Mouse (Mus musculus): ENCODE results near the gene Clec4n.
"Not testable (repeated sequence)": the region's sequence is repeated elsewhere in the genome, so short reads cannot be mapped to it uniquely, and the experiment has no call there.

The Clec4n gene

DNA sequence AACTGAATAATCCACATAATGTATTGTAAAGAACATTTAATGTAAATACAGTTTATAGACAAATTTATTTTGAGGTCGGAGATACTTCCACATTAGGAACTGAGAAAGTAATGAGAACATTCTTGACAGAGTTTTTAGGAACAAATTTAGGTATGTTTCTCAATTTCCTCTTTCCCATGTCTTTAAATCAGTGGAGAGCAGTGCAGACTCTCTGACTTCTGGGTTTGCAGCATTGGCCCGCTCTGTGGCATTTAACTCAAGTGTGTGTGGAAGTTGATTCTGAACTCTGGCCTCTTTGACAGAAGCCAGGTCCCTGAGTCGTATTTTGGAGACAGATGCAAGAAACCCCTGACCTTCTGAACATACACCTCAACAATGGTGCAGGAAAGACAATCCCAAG is at the start of gene Clec4n:
Gene Clec4n, plus strand, starts transcription at position 200 of the 400 bp plus-strand sequence.
- DNase-seq (ENCODE audit: low spot score in 2 of 2): no peak

- not testable (repeated sequence) for DNase-seq (ENCODE audit: low spot score in 2 of 2)
These were observed 44.8 kb upstream of the Clec4n start for GRCm38 (mm10) chr6:123184862-123185261.

DNA sequence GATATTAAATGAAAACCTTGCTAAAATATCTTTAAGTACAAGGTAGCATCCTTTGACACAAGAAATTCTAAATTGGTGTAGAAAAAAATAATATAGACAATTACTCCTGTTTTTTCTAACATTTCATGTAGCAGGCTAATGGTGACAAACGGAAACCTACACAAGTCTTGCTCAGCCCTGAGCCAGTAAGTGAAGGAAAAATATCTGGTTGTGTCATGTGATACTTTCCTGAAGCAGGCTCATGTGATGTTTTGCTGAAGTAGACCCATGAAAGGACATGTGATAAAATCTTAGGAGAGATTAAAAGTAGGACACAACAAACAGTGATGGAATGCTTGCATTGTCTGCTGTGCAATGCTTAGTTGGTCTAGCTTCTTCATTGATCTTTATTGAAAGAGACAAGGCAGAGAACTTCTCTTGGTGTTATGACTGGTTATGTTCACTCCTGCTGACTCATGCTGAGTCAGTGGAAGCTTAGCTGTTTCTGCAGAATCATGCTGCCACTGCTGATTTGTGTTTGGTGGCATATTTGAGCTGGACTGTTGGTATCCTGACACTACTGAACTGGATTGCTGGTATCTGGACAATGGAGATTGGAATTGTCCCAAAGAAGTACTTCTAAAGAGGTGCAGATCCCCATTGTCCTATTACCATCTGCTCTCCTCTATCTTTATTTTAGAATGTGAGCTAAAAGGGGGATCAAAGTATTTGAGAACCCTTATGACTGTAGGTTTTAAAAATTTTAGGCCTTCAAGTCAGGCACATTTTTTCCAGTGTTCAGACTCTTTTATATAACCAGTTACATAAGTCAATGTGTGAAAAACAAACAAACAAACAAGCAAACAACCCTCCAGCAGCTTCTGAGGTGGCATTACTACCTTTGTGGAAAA is 22.2 kb upstream of the Clec4n start:
- no peak for DNase-seq (ENCODE audit: low spot score in 2 of 2)

DNA sequence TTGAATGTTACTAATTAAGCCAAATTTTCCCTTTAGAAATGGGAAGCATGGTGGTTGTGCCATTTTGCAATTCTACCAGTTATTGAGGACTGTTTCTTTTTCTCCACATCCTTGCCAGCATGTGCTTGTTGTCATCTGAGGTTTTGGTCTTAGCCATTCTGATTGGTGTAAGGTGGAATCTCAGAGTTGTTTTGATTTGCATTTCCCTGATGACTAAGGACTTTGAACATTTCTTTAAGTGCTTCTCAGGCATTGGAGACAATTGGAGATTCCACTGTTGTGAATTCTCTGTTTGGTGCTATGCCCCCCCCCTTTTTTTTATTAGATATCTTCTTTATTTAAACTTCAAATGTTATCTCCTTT is 21.6 kb upstream of the Clec4n start:
- DNase-seq (ENCODE audit: low spot score in 2 of 2): not testable (repeated sequence)

DNA sequence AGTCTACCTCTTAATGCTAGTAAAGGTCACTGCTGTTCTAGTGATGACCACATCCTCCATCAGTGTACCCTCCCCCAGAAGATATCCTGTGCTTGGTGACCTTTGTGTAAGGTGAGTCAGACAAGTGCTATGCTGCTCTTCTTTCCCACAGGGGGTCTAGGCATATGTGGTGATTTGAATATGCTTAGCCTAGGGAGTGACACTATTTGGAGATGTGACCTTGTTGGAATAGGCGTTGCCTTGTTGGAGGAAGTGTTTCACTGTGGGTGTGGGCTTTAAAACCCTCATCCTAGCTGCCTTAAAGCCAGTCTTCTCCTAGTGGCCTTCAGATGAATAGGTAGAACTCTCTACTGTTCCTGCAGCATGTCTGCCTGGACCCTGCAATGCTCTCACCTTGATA is 17.9 kb upstream of the Clec4n start:
- DNase-seq (ENCODE audit: low spot score in 2 of 2): no peak

DNA sequence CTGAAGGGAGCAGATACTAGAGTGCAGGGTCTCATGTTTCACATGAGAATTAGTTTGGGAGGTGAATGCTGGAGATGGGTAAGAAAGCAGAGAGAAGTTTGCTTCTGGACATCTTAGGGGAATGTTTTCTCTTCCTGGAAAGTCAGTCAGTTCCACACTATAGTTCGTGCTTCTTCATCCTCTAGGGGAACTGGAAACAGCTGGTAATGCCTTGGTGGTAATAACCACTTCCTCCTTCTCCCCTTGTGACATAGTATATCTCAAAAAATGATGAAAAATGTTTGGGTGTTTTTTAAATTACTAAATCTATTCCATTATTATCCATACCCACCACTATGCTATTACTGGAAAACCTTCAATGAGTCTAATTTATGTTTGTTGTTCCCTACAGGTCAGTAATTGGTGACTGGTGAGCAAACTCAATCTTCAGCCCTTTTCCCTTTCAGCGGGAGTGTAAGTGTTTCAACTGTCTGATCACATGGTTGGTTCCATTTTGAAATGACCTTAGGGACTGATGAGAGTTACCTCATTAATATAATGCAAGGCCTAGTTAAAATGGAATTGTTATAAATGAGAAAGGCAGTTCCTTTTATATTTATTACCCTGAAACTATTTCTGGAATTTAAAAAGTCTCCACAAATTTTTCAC is 2.0 kb upstream of the Clec4n start:
- DNase-seq (ENCODE audit: low spot score in 2 of 2): no peak

GRCm38 (mm10) chr6:123231149-123231548 is 1.5 kb downstream of the Clec4n start:
- DNase-seq (ENCODE audit: low spot score in 2 of 2): no peak

- DNase-seq (ENCODE audit: low spot score in 2 of 2): no peak
These were observed 7.9 kb downstream of the Clec4n start for GRCm38 (mm10) chr6:123237582-123237981.

DNA sequence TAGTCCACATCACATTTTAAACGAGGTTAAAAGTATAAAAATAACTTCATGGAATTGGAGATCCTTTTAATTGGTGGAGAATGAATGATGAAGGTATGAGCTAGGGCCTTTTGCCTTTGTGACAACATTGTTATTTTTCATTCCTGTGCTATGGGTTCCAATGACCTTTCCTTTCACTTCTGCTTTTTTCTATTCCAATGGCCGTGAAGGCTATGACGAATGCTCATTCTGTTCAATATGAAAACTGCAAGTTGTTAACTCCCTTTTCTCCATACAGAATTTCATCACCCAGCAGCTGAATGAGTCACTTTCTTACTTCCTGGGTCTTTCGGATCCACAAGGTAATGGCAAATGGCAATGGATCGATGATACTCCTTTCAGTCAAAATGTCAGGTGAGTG is 14.6 kb downstream of the Clec4n start:
- no peak for DNase-seq (ENCODE audit: low spot score in 2 of 2)

DNA sequence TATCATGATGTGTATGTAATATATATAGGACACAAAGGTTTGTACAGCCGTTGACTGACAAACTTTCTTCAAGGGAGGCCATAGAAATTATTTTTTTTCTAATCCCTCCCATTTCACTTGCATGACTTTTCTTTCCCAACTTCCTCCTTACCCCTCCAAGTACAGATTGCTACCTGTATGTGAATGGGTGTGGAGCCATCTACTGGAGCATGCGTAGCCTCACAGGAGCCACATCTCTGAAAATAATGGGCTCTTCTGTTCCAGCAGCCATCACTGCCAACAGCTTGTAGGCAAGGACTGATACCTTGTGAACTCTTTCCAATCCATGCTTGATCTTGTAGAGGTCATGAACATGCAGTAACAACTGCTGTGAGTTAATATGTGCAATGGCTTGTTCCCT is 19.2 kb downstream of the Clec4n start:
- not testable (repeated sequence) for DNase-seq (ENCODE audit: low spot score in 2 of 2)

GRCm38 (mm10) chr6:123252735-123253134 is 23.1 kb downstream of the Clec4n start:
- DNase-seq (ENCODE audit: low spot score in 2 of 2): no peak

DNA sequence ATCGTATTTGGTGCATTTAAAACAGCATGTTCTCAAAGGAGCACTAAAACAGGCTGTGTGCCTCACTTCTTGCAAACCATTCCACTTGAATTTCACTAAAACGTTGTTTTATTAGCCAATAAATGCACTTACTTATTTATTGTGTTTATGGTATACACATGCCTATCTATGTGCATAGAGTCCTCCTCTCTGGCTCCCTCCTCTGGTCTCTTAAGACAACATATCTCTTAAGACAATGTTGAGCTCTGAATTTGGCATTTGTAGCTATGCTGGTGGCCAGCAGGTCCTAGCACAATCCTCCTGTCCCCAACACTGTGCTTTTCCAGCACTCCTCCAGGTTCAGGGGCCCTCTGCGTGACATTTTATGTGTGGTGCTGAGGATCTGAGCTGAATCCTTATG is 29.3 kb downstream of the Clec4n start:
- no peak for DNase-seq (ENCODE audit: low spot score in 2 of 2)

GRCm38 (mm10) chr6:123259889-123260603 is 30.4 kb downstream of the Clec4n start:
- DNase-seq (ENCODE audit: low spot score in 2 of 2): no peak

DNA sequence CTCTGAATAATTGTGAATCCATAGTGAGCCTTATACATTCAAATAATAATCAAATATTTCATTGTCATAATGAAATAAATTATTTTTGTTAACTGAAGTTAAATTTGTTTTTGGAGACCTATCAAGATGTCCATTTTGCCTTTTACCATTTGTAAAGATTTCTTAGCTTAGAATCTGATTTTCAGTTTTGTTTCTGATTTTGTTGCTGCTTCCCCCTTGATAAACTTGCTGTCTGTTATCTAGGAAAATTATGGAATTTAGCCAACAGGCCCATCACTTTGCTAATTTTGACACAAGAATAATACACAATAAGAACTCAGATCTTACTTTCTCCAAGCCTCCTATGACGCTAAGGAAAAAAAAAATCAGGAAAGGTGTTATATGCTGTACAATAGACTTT is 31.2 kb downstream of the Clec4n start:
- no peak for DNase-seq (ENCODE audit: low spot score in 2 of 2)

DNA sequence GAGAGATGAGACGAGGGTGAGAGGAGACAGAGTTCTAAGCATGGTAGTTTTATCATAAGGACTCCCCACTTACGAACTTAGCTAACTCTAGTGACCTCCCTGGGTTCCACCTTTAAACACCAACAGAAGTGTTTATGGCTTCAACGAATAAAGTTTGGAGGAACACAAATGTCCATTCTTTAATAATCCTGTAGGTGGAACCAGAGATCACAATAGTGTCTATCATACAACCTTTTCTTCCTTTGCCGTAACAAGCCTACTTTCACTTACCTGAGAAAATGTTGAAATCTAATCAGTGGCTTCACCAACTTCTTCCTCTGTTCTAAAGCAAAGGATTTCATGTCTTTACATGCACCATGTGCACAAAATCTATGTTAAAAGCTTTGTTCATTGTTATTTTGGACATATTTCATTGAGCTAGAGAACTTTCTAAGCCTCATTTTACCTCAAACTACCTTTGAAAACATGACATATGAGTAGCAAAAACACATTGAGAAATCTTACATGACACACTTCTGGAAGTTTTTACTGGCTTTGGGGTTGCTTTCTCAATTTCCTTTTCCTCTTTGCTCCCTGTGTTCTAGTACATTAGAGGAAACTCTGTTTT is 32.0 kb downstream of the Clec4n start, which contains the start of gene Clec4d:
Gene Clec4d, plus strand, starts transcription at position 557 of the 607 bp plus-strand sequence.
- no peak for DNase-seq (ENCODE audit: low spot score in 2 of 2)

GRCm38 (mm10) chr6:123264194-123264593 is 34.6 kb downstream of the Clec4n start:
- no peak for DNase-seq (ENCODE audit: low spot score in 2 of 2)

DNA sequence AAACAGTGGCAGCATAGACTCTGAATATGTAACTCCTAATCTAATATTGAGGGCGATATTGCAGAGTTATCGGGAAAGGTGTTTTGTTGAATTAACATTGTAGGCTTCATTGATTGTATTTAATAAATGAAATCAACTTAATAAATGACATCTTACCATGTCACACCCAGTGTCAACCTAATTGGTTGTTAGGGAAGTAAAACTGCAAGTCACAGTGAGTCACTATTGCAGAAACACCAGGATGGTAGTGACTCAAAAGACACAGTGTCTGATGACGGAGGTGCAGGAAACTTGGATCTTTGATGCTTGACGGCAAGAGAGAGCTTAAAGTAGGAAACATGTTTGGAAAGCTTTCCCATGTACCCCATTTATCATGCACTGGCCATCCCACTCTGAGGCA is 36.2 kb downstream of the Clec4n start:
- DNase-seq (ENCODE audit: low spot score in 2 of 2): no peak

DNA sequence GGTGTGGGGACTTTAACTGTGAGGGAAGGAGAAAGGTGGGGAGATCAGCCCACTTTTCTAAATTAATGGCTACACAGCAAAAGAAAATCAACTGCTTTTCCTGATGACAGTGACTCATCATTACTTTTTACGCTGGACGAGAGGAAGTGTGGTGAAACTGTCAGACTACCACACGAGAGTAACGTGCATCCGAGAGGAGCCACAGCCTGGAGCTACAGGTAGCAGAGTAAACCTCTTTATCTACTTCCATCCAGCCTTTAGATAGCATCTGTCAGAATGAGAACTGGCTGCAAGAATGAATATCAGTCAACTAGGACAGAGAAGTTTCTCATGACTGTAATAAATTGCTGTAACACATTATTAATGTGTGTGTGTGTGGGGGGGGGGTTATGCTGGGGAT is 37.3 kb downstream of the Clec4n start:
- DNase-seq (ENCODE audit: low spot score in 2 of 2): no peak

DNA sequence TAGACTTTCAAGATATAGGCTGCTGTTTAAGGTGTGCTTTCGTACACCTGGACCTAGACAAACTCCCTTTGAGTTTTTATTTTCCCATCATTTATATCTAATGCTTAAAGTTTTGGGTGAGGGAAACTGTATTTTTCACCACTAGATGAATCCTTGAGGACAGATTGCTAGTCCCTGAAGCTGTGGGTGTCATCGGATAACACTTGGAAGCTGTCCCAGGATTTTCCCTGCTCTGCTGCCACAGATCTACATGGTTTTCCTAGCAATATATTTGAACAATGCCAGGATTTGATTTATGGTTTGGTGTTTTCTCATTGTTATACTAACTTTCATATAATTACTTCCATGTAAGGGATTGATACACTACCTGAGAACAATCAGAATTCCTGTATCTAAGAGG is 49.8 kb downstream of the Clec4n start:
- no peak for DNase-seq (ENCODE audit: low spot score in 2 of 2)

DNA sequence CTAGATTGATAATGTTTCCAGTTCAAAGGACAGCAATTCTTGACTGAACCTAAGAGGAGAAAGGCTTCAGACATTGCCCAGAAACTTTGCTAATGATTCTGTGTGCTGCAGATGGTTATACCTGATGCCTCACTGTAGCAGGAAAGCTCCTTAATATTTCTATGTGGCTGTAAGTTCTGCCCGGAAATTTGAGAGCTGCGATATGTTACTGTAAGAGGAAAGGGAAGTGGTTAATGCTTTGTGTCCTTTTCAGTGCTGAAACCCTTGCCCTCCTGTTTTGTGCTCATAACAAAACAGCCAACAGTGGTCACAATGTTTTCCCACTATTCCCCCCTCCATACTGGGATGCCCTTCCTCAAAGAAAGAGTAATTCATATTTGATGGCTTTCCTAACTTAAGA is 56.7 kb downstream of the Clec4n start:
- no peak for DNase-seq (ENCODE audit: low spot score in 2 of 2)

DNA sequence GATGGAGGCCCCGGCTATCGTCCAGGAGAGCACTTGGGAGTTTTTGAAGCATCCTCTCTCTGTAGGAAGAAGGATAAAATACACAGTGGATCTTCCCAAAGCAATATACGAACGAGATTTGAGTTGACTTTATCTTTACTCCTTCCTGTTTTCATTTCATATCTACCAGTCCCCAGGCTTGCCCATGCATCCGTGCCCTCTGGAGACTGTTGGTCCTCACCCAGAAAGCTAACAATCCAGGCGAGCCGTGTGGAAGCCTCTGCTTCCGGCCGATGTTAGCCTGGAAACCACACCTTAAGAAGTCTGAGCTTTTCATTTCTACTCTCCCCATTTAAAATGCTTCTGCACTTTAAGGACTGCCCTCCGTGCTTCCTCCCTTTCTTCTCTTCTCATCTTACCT is 59.3 kb downstream of the Clec4n start:
- DNase-seq (ENCODE audit: low spot score in 2 of 2): no peak

- DNase-seq (ENCODE audit: low spot score in 2 of 2): no peak
These were observed 60.1 kb downstream of the Clec4n start, which contains the start of gene Clec4e for GRCm38 (mm10) chr6:123289753-123290152. Gene Clec4e (minus strand): TSS chr6:123289870.

Data from cerebellum, postnatal 4 days (tissue).